Comparison of ENCODE assay signal across 24 mouse cellular contexts in genomic region chr11:75881234-75881633, GRCm38 (mm10).
"Had no signal": no experiment of that assay in that cellular context is flagged by ENCODE, and none has a peak within 500 bp of the region (broad histone marks: within the 10 kb centered on the region; RNA-seq: fewer than 3 reads in every experiment).

No protein-coding gene starts in this region.

- H3K36me3 ChIP-seq: limb, embryonic 10.5 days; limb, embryonic 13.5 days; liver, embryonic 12.5 days; liver, embryonic 15.5 days; lung, embryonic 15.5 days; midbrain, embryonic 12.5 days; midbrain, embryonic 15.5 days; neural tube, embryonic 13.5 days had no signal

- H3K4me3 ChIP-seq: layer of hippocampus, adult 2 months; limb, embryonic 10.5 days; limb, embryonic 13.5 days; liver, embryonic 12.5 days; liver, embryonic 15.5 days; lung, embryonic 15.5 days; midbrain, embryonic 12.5 days; midbrain, embryonic 15.5 days; myocyte; neural tube, embryonic 13.5 days had no signal

- H3K9me3 ChIP-seq: limb, embryonic 10.5 days; limb, embryonic 13.5 days; liver, embryonic 12.5 days; liver, embryonic 15.5 days; lung, embryonic 15.5 days; midbrain, embryonic 12.5 days; midbrain, embryonic 15.5 days; neural tube, embryonic 13.5 days had no signal

- ATAC-seq: liver, embryonic 12.5 days; midbrain, embryonic 15.5 days had no signal

- H3K27ac ChIP-seq: layer of hippocampus, adult 2 months; limb, embryonic 10.5 days; limb, embryonic 13.5 days; liver, embryonic 12.5 days; liver, embryonic 15.5 days; lung, embryonic 15.5 days; midbrain, embryonic 12.5 days; midbrain, embryonic 15.5 days; neural tube, embryonic 13.5 days had no signal

- H3K4me1 ChIP-seq: liver, embryonic 15.5 days had no signal

- H3K27me3 ChIP-seq: limb, embryonic 13.5 days; liver, embryonic 15.5 days; lung, embryonic 15.5 days; midbrain, embryonic 12.5 days; midbrain, embryonic 15.5 days; neural tube, embryonic 13.5 days had no signal

- H3K4me2 ChIP-seq: limb, embryonic 13.5 days; liver, embryonic 12.5 days; liver, embryonic 15.5 days; lung, embryonic 15.5 days; midbrain, embryonic 12.5 days; midbrain, embryonic 15.5 days; neural tube, embryonic 13.5 days had no signal

- DNase-seq: kidney, adult 11 months; kidney, adult 8-10 months; kidney, postnatal 14 days; layer of hippocampus, adult 9-11 months; layer of hippocampus, postnatal 36 days; liver; lung, adult 18-20 months; lung, postnatal 10 days; lung, postnatal 36 days; retina, postnatal 1 day; right cerebral cortex, postnatal 25 days; spleen, adult 18-20 months; thymus, adult 18-20 months; thymus, postnatal 4 days had no signal

- H3K9ac ChIP-seq: limb, embryonic 13.5 days; liver, embryonic 12.5 days; liver, embryonic 15.5 days; lung, embryonic 15.5 days; midbrain, embryonic 12.5 days; midbrain, embryonic 15.5 days; neural tube, embryonic 13.5 days had no signal
